Mouse (Mus musculus) brain, adult 2 months (tissue): ENCODE measurements at regions not wholly inside any gene's neighbourhood (a gene's known extent, or its start where the extent isn't known, plus 50 kb on each side); places are given as distances from the start of the nearest gene placed in this dataset.
A peak's percentile ranks its signal among the peaks of the same experiment; 100 is the strongest.

Experiments used
- DNase-seq: peaks from one replicate; pipeline ENCODE4 v3.0.0; 2011; ENCODE audit warnings: low read depth, low spot score

GRCm38 (mm10) chrX:18563676-18564075, 102.5 kb upstream of the 4930578C19Rik start:
- peak; percentile 72 for DNase-seq

DNA sequence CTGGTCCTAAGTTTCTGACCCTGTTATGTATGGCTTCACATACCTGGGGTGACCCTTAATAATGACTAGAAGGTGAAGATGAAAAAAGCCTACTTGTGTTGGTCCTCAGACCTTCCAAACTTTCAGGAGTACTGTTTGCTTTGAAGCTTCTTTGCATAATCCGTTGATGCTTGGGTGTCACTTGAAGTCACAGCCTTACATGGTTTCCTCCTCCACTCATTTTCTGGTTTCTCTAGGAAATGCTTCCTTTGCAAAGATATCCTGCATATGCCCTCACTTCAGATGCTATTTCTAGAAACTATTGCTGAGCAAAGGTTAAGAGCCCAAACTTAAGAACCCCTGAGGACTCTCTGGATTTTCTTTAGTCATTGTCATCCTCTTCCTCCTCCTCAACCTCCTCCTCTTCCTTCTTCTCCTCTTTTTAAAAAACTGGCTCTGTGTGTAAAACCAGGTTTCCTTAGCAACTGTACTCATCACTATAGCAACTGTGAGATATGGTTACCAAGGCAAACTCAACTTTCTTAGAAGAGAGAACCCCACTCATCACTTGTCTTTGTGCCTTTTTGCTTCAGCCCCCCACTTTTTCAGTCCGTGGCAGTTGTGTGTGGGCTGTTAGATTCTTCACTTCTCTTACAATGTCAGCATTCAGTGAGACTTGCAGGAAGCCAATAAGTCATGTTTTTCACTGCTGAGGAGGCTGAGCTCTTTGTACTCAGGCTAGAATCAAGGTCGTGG, 59.2 kb upstream of the 4930578C19Rik start:
- DNase-seq = peak; percentile 85
